Mouse (Mus musculus) thymus, adult 2 months (tissue): ENCODE results near the gene Pkmyt1.

Experiments used
- CTCF ChIP-seq: fragments of 200-500 bp; IDR thresholded peaks from 2 replicates; pipeline ENCODE4 v1.5.1; 2012; ENCODE audit warnings: mild to moderate bottlenecking, control low read depth, low read length, moderate library complexity, borderline replicate concordance; ENCODE audit not compliant: control insufficient read depth, poor library complexity, insufficient read depth; ENCODE audit errors: extremely low read depth
- POLR2A ChIP-seq: fragments of 200-500 bp; IDR thresholded peaks from 2 replicates; pipeline ENCODE4 v1.6.1; 2012; ENCODE audit warnings: mild to moderate bottlenecking, low read length, control low read depth, moderate library complexity; ENCODE audit not compliant: control insufficient read depth, poor library complexity, insufficient read depth; ENCODE audit errors: extremely low read depth

GRCm38 (mm10) chr17:23762976-23763375, 36.8 kb downstream of the Pkmyt1 start:
- TF ChIP-seq CTCF (no peak), POLR2A (no peak)
